27 mouse cellular contexts compared by ENCODE assay signal in genomic region chr6:18434355-18434754, GRCm38 (mm10).
DNase-seq lines count a peak whose midpoint lies in the region; ATAC-seq and TF ChIP-seq lines count a peak whose summit lies in the region.
"Had no signal": no experiment of that assay in that cellular context is flagged by ENCODE, and none has a peak within 500 bp of the region (broad histone marks: within the 10 kb centered on the region; RNA-seq: fewer than 3 reads in every experiment).

No protein-coding gene starts in this region.

- DNase-seq in frontal cortex, postnatal 10 days (ENCODE audit: low spot score in 2 of 2): no peak
- DNase-seq in stomach, postnatal 0 days (ENCODE audit: low spot score): no peak
- no peak for DNase-seq in liver, embryonic 14.5 days (ENCODE audit: low read depth in 3 of 3, low spot score in 3 of 3)
- DNase-seq in gastrocnemius, postnatal 10 days: no peak
- no peak for DNase-seq in embryo, embryonic 10.5 days (ENCODE audit: low spot score)
- DNase-seq in urinary bladder, postnatal 4 days (ENCODE audit: low spot score in 2 of 2): no peak
- DNase-seq: adrenal gland, postnatal 14 days; cerebellum, adult 11-12 months; cerebellum, adult 9-11 months; gastrocnemius, postnatal 14 days; kidney, adult 9 months; kidney, postnatal 14 days; left cerebral cortex, postnatal 4 days; lung, embryonic 14.5 days; lung, postnatal 14 days; right cerebral cortex, postnatal 25 days; thymus, adult 2 months; thymus, postnatal 36 days had no signal

- no peak overlapping the region for H3K4me2 ChIP-seq in stomach, embryonic 15.5 days
- H3K4me2 ChIP-seq in stomach, postnatal 0 days (replicated peaks; ENCODE audit: low read depth): no peak overlapping the region
- peak overlapping the region; percentile 71 for H3K4me2 ChIP-seq in liver, embryonic 14.5 days (ENCODE audit: low read depth)
- H3K4me2 ChIP-seq: heart, embryonic 15.5 days; hindbrain, embryonic 12.5 days; lung, embryonic 14.5 days; midbrain, embryonic 15.5 days had no signal

- no peak overlapping the region for H3K27ac ChIP-seq in stomach, embryonic 15.5 days
- no peak overlapping the region for H3K27ac ChIP-seq in stomach, postnatal 0 days (replicated peaks)
- H3K27ac ChIP-seq in liver, embryonic 14.5 days: peak overlapping the region; percentile 70
- H3K27ac ChIP-seq: heart, embryonic 15.5 days; hindbrain, embryonic 12.5 days; midbrain, embryonic 10.5 days; midbrain, embryonic 15.5 days had no signal

- no peaks in the 10 kb centered on the region for H3K27me3 ChIP-seq in stomach, embryonic 15.5 days (replicated peaks)
- H3K27me3 ChIP-seq in stomach, postnatal 0 days (ENCODE audit: control insufficient read depth, insufficient read depth, low read length): no peaks in the 10 kb centered on the region
- no peaks in the 10 kb centered on the region for H3K27me3 ChIP-seq in liver, embryonic 14.5 days (ENCODE audit: control insufficient read depth, insufficient read depth, low read length)
- H3K27me3 ChIP-seq: heart, embryonic 15.5 days; hindbrain, embryonic 12.5 days; midbrain, embryonic 15.5 days had no signal

- H3K9me3 ChIP-seq in stomach, embryonic 15.5 days: no peaks in the 10 kb centered on the region
- H3K9me3 ChIP-seq in stomach, postnatal 0 days (ENCODE audit: control insufficient read depth, low read length): no peaks in the 10 kb centered on the region
- H3K9me3 ChIP-seq in liver, embryonic 14.5 days (ENCODE audit: control insufficient read depth, low read length): no peaks in the 10 kb centered on the region
- H3K9me3 ChIP-seq: G1E; heart, embryonic 15.5 days; hindbrain, embryonic 12.5 days; midbrain, embryonic 10.5 days; midbrain, embryonic 15.5 days had no signal

- 88% methylated on average over 8 of the region's 8 CpGs for WGBS in stomach, embryonic 15.5 days
- 86% methylated on average over 8 of the region's 8 CpGs for WGBS in stomach, postnatal 0 days
- WGBS in liver, embryonic 14.5 days (ENCODE audit: insufficient replicate concordance): 70% methylated on average over 8 of the region's 8 CpGs

- H3K4me1 ChIP-seq in stomach, embryonic 15.5 days: no peaks in the 10 kb centered on the region
- H3K4me1 ChIP-seq in stomach, postnatal 0 days (replicated peaks; ENCODE audit: control insufficient read depth, insufficient read depth): no peaks in the 10 kb centered on the region
- H3K4me1 ChIP-seq in liver, embryonic 14.5 days (replicated peaks; ENCODE audit: control insufficient read depth in 2 of 2, insufficient read depth in 2 of 2, low read length in 1 of 2): peaks cover 20 to 35% of the 10 kb centered on the region in 2 experiments
- H3K4me1 ChIP-seq: hindbrain, embryonic 12.5 days; midbrain, embryonic 10.5 days; midbrain, embryonic 15.5 days had no signal

- TF ChIP-seq EP300 in stomach, postnatal 0 days (optimal IDR thresholded peaks at IDR 0.05): no peak
- TF ChIP-seq EP300 in liver, embryonic 14.5 days (IDR thresholded peaks at IDR 0.05; ENCODE audit: low read depth): no peak

- H3K9ac ChIP-seq in stomach, embryonic 15.5 days: no peak overlapping the region
- no peak overlapping the region for H3K9ac ChIP-seq in stomach, postnatal 0 days (ENCODE audit: low read length)
- peak overlapping the region; percentile 59 for H3K9ac ChIP-seq in liver, embryonic 14.5 days (replicated peaks)
- H3K9ac ChIP-seq: heart, embryonic 15.5 days; hindbrain, embryonic 12.5 days; lung, embryonic 14.5 days; midbrain, embryonic 15.5 days had no signal

- H3K4me3 ChIP-seq in stomach, embryonic 15.5 days (replicated peaks): no peak overlapping the region
- H3K4me3 ChIP-seq in stomach, postnatal 0 days (ENCODE audit: low read depth, low read length): no peak overlapping the region
- H3K4me3 ChIP-seq in liver, embryonic 14.5 days (ENCODE audit: insufficient read depth in 1 of 2, low read depth in 2 of 2, low read length in 2 of 2): peak overlapping the region; percentile 54 to 58
- H3K4me3 ChIP-seq: heart, embryonic 15.5 days; hindbrain, embryonic 12.5 days; midbrain, embryonic 10.5 days; midbrain, embryonic 15.5 days had no signal

- no peaks in the 10 kb centered on the region for H3K36me3 ChIP-seq in stomach, embryonic 15.5 days
- no peaks in the 10 kb centered on the region for H3K36me3 ChIP-seq in stomach, postnatal 0 days (ENCODE audit: control insufficient read depth, insufficient read depth, low read length)
- no peaks in the 10 kb centered on the region for H3K36me3 ChIP-seq in liver, embryonic 14.5 days (replicated peaks; ENCODE audit: control insufficient read depth, insufficient read depth, low read depth)
- H3K36me3 ChIP-seq: G1E; heart, embryonic 15.5 days had no signal

- TF ChIP-seq CTCF in stomach, postnatal 0 days (IDR thresholded peaks at IDR 0.05; ENCODE audit: low read depth): no peak
- no peak for TF ChIP-seq CTCF in liver, embryonic 14.5 days (IDR thresholded peaks at IDR 0.05; ENCODE audit: low read depth)

- peak; percentile 56 for ATAC-seq in frontal cortex, adult (ENCODE audit: low TSS enrichment)
- 0 out of 2 replicates have a peak, but pooled peaks have one; percentile 24 for ATAC-seq in stomach, embryonic 15.5 days (ENCODE audit: insufficient read depth, low FRiP score, low read depth)
- no peak for ATAC-seq in stomach, postnatal 0 days (ENCODE audit: low FRiP score, low TSS enrichment)
- ATAC-seq in liver, embryonic 14.5 days (ENCODE audit: insufficient read depth): peak; percentile 40
- ATAC-seq: forebrain, embryonic 16.5 days; midbrain, embryonic 15.5 days; Patski had no signal

Comparison
In these comparisons a context has a peak if more than half of its experiments do, and no peak if none do; other contexts are left out.
1. H3K4me3 ChIP-seq: peak in liver, embryonic 14.5 days (2 of 2); none in stomach, embryonic 15.5 days (single experiment) and stomach, postnatal 0 days (single experiment).